Mouse (Mus musculus) embryonic fibroblast, embryonic 13.5 days (primary cell): ENCODE data around the gene Akap4. TPM values are rescaled to one million over a fixed set of nuclear protein-coding genes. Genes with fewer than 3 reads are reported as not detected.

Source experiments
- H3K27ac ChIP-seq: 2 replicates; pipeline ENCODE4 v1.5.1; 2012; ENCODE audit warnings: low read length, control low read depth, inconsistent platforms; ENCODE audit not compliant: insufficient read depth
- H3K4me1 ChIP-seq: 2 replicates; pipeline ENCODE4 v1.6.1; 2011; ENCODE audit warnings: low read length; ENCODE audit not compliant: control insufficient read depth, insufficient read depth
- H3K4me3 ChIP-seq: 2 replicates; pipeline ENCODE4 v1.5.1; 2011; ENCODE audit warnings: mild to moderate bottlenecking, control low read depth, low read length; ENCODE audit not compliant: insufficient read depth
- CTCF ChIP-seq: IDR thresholded peaks from 2 replicates; pipeline ENCODE4 v1.5.1; 2011; ENCODE audit warnings: mild to moderate bottlenecking, control low read depth, low read length, moderate library complexity, borderline replicate concordance; ENCODE audit not compliant: insufficient read depth
- POLR2A ChIP-seq: IDR thresholded peaks from 2 replicates; pipeline ENCODE4 v1.6.1; 2011; ENCODE audit warnings: low read depth, mild to moderate bottlenecking, control low read depth, low read length, moderate library complexity
- polyA plus RNA-seq: library from polyadenylated mRNA; stranded (reverse); fragments of >200 nt; gene quantifications from 2 replicates; pipeline ENCODE4 v1.2.4, GENCODE M21; 2011; ENCODE audit warnings: low read depth; ENCODE audit not compliant: missing spikeins, insufficient read length

Akap4 gene
- polyA plus RNA-seq: not detected in 2 replicates

DNA sequence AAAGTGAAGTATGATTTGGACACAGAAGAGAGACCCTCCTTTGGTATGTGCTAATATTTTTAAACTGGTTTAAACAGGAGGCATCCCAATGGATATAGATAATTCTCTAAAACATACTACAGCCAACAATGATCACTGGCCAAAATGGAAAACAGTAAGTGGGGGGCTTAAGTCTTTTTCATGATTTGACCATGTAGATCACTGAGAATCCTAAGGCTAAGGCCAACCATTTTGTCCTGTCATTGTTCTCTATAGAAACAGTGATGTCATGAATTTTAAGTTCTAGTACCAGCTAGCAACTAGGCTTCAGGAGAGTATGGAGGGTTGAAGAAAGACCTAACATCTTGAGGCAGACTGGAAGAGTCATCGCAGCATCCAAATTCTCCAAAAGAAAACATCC, at the start of gene Akap4:
TSS of gene Akap4 (plus strand) at position 301 of the 400 bp plus-strand sequence.
- no peak within 1 kb of the TSS for H3K27ac ChIP-seq
- TF ChIP-seq POLR2A: no peak
- no peak for TF ChIP-seq CTCF
- no peaks in the 10 kb centered on the region for H3K4me1 ChIP-seq
- H3K4me3 ChIP-seq: no peak within 1 kb of the TSS

DNA sequence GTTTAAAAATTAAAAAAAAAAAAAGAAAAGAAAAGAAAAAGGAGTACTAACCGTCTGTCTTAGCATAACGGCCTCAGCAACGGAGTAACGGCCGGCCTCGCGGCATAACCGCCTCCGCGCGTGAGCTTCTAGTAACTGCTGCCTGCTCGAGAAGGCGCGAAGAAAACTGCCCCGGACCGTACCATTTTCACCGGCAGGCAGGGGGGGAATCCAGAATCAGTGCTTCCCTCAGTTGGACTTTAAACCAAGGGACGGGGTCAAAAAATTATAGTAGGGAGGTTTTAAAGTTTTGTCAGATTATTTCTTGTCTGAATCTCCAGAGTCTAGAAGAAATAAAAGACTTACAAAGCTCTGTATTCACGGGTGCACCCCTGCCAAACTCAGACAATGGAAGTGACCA, 25.8 kb upstream of the Akap4 start, which contains the start of gene Ccnb3:
TSS of gene Ccnb3 (minus strand) at position 101 of the 400 bp plus-strand sequence.
- TF ChIP-seq POLR2A (no peak), CTCF (no peak)
- Histone ChIP-seq H3K4me3 (no peak within 1 kb of the TSS), H3K27ac (no peak within 1 kb of the TSS), H3K4me1 (no peaks in the 10 kb centered on the region)

DNA sequence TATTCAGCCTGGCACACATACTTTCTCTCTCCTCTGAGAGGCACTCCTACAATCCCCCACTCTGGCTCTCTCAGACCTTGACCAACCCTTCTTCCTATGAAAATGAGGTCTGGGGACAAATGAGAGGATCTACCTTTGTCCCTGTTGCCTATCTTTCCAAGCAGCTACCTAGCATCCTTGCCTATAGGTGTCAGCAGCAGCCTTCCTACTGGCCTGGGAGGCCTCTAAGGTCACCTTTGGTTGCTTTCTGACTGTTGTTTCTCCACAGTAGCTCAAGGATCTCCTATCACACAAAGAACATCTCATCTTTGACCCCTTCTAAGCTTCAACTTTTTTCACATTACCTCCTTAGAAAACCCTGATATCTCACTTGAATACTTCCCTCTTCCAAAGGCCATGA, 10.3 kb upstream of the Akap4 start:
- TF ChIP-seq POLR2A (no peak), CTCF (no peak)
- Histone ChIP-seq H3K4me1 (no peaks in the 10 kb centered on the region), H3K4me3 (no peak overlapping the region), H3K27ac (no peak overlapping the region)

DNA sequence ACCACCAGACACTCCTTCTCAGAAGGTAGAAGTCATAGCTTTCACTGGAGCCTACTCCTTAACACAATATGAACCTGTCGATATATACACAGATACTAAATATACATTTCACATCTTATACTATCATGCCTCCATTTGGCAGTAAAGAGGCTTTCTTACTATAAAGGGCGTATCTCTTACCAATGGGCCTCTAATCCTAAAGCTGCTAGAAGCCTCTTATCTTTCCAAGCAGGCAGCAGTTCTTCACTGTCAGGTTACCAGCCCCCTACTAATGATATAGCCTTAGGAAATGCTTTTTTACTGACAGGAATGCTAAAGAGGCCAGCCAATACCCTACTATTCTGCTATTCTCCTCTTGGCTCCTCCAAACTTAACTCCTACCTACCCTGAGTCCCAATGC, 9.7 kb upstream of the Akap4 start:
- no peak overlapping the region for H3K27ac ChIP-seq
- H3K4me3 ChIP-seq: no peak overlapping the region
- no peaks in the 10 kb centered on the region for H3K4me1 ChIP-seq
- TF ChIP-seq POLR2A: no peak
- TF ChIP-seq CTCF: no peak

DNA sequence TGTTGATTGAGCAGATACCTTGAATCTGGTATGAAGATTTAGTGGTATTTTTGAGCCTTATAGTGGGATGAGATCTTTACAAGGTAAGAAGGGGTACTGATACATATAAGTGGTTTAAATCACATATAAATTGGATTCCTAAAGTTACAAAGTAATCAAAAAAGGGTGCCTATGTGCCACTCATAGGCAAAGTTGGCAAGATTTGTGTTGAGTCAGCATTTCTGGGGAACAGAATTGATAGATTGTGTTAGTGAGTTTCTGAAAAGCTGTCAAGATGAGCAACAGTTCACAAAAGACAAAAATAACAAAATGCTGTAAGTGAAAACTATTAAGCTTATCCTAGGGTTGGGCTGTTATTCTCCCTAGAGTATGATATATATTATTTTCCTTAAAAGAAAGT, 3.2 kb upstream of the Akap4 start:
- Histone ChIP-seq H3K4me1 (no peaks in the 10 kb centered on the region), H3K4me3 (no peak overlapping the region), H3K27ac (no peak overlapping the region)
- TF ChIP-seq CTCF (no peak), POLR2A (no peak)

DNA sequence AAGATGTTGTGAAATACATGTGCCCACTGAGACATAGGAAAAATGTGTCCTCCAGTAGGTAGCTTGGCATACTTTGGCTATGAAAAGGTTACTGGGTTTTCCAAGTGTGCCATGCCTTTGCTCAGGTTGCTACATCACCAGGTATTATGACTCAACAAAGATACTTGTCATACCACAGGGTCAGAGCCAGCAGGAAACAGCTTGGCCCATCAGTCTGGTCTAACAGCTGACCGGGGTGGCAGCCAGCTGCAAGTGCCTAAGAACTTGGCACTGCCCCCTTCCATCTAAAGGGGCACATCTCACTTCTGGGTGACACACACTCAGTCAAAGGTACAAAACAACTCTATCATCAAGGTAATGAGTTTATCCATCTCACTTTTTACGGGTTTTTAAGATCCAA, 683 bp downstream of the Akap4 start:
- H3K4me3 ChIP-seq: no peak overlapping the region
- TF ChIP-seq POLR2A: no peak
- TF ChIP-seq CTCF: no peak
- H3K4me1 ChIP-seq: no peaks in the 10 kb centered on the region
- H3K27ac ChIP-seq: no peak overlapping the region

DNA sequence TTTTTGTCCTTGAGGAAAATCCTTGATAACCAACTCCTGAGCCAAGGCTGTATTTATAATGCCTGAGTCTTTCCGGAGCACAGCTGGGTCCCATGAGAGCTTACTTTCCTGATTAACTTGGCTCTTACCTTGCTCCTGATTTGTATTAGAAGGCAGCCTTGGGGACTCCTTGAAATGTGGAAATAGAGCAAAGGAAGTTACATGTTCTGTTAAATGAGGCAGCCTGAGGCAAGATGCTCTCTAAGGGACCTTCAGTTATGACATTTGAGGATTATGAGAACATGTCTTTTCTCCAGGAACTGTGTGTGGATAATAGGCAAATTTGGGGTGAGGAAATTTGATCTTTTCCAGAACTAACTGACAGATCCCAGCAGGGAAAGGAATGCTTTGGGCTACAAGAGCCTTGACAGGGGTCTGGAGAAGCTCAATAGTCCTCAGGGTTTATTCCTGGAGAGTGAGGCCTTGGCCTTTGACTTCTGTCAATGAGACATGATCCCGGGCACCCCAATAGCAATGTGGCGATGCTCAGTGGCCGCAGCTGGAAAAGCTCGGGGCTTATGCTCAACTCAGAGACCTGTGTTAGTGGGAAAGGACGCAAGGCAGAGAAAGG, 12.6 kb downstream of the Akap4 start:
- no peak overlapping the region for H3K4me3 ChIP-seq

DNA sequence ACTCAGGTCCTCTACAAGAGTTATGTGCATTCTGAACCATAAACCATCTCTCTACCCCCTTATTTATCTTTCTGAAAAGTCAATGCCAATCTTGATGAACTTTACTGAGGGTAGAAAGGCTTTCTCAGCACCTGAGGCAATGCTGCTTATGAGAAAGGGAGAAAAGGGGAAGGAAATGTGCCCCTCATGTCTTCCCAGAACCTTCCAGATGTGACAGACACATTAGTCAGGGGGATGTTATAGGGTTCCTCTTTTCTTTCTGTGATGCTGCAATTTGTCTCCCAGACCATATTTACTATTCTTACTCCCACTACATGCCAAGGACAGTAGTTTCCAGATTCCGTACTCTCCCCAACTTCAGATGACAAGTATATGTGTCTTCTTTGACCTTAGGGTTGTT, 18.6 kb downstream of the Akap4 start:
- H3K4me1 ChIP-seq: no peaks in the 10 kb centered on the region
- TF ChIP-seq CTCF (no peak), POLR2A (no peak)
- H3K4me3 ChIP-seq: no peak overlapping the region
- no peak overlapping the region for H3K27ac ChIP-seq

More for the DNA sequence above, 12.6 kb downstream of the Akap4 start:
- H3K4me1 ChIP-seq: no peaks in the 10 kb centered on the region
- no peak overlapping the region for H3K27ac ChIP-seq
- TF ChIP-seq CTCF (no peak), POLR2A (no peak)

DNA sequence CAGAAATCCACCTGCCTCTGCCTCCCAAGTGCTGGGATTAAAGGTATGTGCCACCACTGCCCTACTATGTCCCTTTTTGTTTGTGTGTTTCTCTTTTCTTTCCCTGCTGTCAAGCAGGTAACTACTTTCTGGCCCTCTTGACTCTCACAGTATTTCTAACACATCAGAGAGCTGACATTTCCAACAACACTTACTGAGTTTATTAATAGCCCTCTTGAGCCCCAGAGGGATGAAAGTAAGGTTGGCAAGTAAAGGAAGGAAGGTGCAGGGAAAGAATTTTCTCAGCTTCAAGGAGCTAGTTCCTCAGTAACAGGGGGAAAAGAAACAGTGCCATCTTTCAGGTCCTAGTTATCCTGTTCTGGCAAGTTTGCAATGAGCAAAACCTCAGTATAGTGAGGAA, 23.0 kb downstream of the Akap4 start:
- Histone ChIP-seq H3K4me3 (no peak overlapping the region), H3K27ac (no peak overlapping the region), H3K4me1 (no peaks in the 10 kb centered on the region)
- no peak for TF ChIP-seq CTCF
- TF ChIP-seq POLR2A: no peak

DNA sequence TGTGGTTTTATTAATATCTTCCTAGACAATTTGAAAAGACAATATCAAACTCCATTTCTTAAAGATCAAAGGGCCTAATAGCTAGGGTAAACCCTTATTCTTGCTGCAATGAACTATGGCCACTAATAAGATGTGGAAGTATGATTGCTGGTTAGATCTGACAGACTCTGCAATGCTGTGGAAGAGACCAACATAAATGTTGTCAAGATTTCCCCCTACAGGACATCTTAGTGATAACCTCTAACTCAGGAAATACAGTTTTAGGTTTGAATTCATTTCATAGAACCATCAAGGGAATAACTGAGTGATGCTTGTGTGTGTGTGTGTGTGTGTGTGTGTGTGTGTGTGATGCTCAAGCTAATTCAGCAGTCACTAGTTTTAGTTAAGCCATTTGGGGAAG, 35.0 kb downstream of the Akap4 start:
- no peak for TF ChIP-seq POLR2A

More for the DNA sequence above, 35.0 kb downstream of the Akap4 start:
- no peaks in the 10 kb centered on the region for H3K4me1 ChIP-seq
- no peak overlapping the region for H3K27ac ChIP-seq
- no peak overlapping the region for H3K4me3 ChIP-seq
